Mouse (Mus musculus) erythroblast, embryonic 14.5 days (primary cell): ENCODE results near the gene Olfr291. TPM values are rescaled to one million over a fixed set of nuclear protein-coding genes. Genes with fewer than 3 reads are reported as not detected.

Source experiments
- H3K27me3 ChIP-seq: 2 replicates; pipeline ENCODE4 v1.6.1; 2012; ENCODE audit warnings: inconsistent platforms; ENCODE audit not compliant: control insufficient read depth
- H3K36me3 ChIP-seq: 2 replicates; pipeline ENCODE4 v1.6.1; 2012; ENCODE audit warnings: mild to moderate bottlenecking, inconsistent platforms; ENCODE audit not compliant: control insufficient read depth
- H3K4me1 ChIP-seq: 2 replicates; pipeline ENCODE4 v1.6.1; 2012; ENCODE audit warnings: inconsistent platforms; ENCODE audit not compliant: control insufficient read depth
- H3K4me3 ChIP-seq: replicated peaks from 2 replicates; pipeline ENCODE3; 2012; ENCODE audit warnings: moderate library complexity, mild to moderate bottlenecking, inconsistent platforms
- H3K9me3 ChIP-seq: 2 replicates; pipeline ENCODE4 v1.6.1; 2012; ENCODE audit warnings: low read length, inconsistent platforms, mixed read lengths; ENCODE audit not compliant: control insufficient read depth
- GATA1 ChIP-seq: IDR thresholded peaks from 2 replicates; pipeline ENCODE4 v1.6.1; 2012; ENCODE audit warnings: low read length, inconsistent platforms, mixed read lengths
- TAL1 ChIP-seq: IDR thresholded peaks from 3 replicates; pipeline ENCODE4 v1.6.1; 2012; ENCODE audit warnings: low read length, inconsistent platforms, mixed read lengths
- polyA plus RNA-seq: library from polyadenylated mRNA; stranded (reverse); fragments of >175 nt; gene quantifications from 2 replicates; pipeline ENCODE4 v1.2.3, GENCODE M21; 2012

Gene Olfr291
- 0.03 TPM in 1 of 2 replicates, not detected in the other for polyA plus RNA-seq

DNA sequence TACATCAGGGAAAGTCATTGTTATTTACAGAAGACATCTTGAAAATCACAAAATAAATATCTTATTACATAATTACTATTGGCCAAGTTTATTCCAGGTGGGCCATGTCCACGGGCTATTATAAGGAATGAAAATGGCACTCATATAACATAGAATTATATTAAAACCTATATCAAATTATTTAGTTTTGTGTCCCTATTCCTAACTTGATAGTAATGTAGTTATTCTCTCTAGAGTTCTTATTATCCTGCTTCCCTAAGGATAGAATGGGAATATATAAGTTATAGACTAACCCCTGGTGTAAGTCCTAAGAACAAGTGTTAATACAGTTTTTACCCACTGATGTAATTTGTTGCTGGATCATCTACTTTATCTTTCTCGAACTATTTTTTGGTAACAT, at the start of gene Olfr291:
TSS of gene Olfr291 (plus strand) at position 301 of the 400 bp plus-strand sequence.
- Histone ChIP-seq H3K4me3 (no peak within 1 kb of the TSS), H3K36me3 (no peaks in the 10 kb centered on the region), H3K27me3 (no peaks in the 10 kb centered on the region), H3K4me1 (no peaks in the 10 kb centered on the region), H3K9me3 (no peaks in the 10 kb centered on the region)
- TF ChIP-seq TAL1 (no peak), GATA1 (no peak)

GRCm38 (mm10) chr7:84805224-84805623, 48.1 kb upstream of the Olfr291 start:
- Histone ChIP-seq H3K4me3 (no peak overlapping the region), H3K36me3 (no peaks in the 10 kb centered on the region), H3K9me3 (no peaks in the 10 kb centered on the region), H3K27me3 (no peaks in the 10 kb centered on the region), H3K4me1 (no peaks in the 10 kb centered on the region)
- TF ChIP-seq GATA1 (no peak), TAL1 (no peak)

DNA sequence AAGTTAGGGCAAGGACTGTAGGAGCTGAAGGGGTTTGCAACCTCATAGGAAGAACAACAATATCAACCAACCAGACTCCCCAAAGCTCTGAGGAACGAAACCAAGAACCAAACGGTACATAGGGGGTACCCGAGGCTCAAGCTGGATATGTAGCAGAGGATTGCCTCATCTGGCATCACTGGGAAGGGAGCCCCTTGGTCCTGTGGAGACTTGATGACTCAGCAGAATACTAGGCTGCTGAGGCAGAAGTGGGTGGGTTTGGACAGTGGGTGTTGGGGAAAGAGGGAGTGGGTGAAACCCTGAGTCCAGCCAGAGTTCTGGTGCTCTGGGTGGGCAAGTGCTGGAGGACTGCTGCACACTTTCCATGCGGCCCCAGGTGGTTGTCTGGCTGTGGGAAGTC, 47.2 kb upstream of the Olfr291 start:
- Histone ChIP-seq H3K9me3 (no peaks in the 10 kb centered on the region), H3K4me1 (no peaks in the 10 kb centered on the region), H3K27me3 (no peaks in the 10 kb centered on the region), H3K4me3 (no peak overlapping the region), H3K36me3 (no peaks in the 10 kb centered on the region)
- no peak for TF ChIP-seq TAL1
- no peak for TF ChIP-seq GATA1

DNA sequence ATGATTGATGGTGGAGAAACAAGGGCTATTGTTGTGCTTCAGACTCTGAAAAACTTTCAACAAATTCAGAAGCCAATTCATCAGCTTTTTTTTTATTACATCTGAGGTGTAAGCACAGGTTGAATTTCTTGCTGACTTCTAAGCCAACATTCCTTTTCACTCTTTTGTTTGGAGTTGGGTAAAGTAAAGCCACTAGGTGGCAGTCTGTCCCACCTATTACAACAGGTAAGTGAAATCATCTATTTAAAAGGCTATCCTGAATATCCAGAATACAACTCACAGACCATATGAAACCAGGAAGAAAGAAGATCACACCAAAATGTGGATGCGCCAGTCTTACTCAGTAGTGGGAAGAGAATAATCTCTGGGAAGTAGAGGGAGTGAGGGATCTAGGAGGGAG, 31.2 kb downstream of the Olfr291 start:
- no peak for TF ChIP-seq TAL1
- TF ChIP-seq GATA1, result no peak
- no peaks in the 10 kb centered on the region for H3K27me3 ChIP-seq
- no peaks in the 10 kb centered on the region for H3K4me1 ChIP-seq

More for the DNA sequence above, 31.2 kb downstream of the Olfr291 start:
- H3K36me3 ChIP-seq, result no peaks in the 10 kb centered on the region
- H3K9me3 ChIP-seq, result peaks cover 3% of the 10 kb centered on the region
- H3K4me3 ChIP-seq, result no peak overlapping the region

Other genes with a start within 250 kb of the Olfr291 start
- gene Fah, start 246.8 kb upstream of the Olfr291 start, polyA plus RNA-seq, result 0.35 and 0.50 TPM in 2 replicates
- 8.4 and 10.1 TPM in 2 replicates for gene Zfand6, start 163.6 kb upstream of the Olfr291 start, polyA plus RNA-seq
- under 0.01 TPM in 1 of 2 replicates, not detected in the other for gene Vmn2r65, start 110.6 kb downstream of the Olfr291 start, polyA plus RNA-seq
- under 0.01 TPM in 1 of 2 replicates, not detected in the other for gene Vmn2r66, start 158.7 kb downstream of the Olfr291 start, polyA plus RNA-seq